Mouse (Mus musculus) heart, postnatal 4 days (tissue): ENCODE results near the gene Tusc2. TPM values are rescaled to one million over a fixed set of nuclear protein-coding genes. Genes with fewer than 3 reads are reported as not detected.
"Not testable (repeated sequence)": the region's sequence is repeated elsewhere in the genome, so short reads cannot be mapped to it uniquely, and the experiment has no call there.

Experiments
- DNase-seq: peaks from one replicate; pipeline ENCODE4 v3.0.0; 2021
- total RNA-seq, 2 experiments: library from RNA; stranded (reverse); gene quantifications; 2 replicates each; pipeline ENCODE4 v1.2.3; 2021

Gene Tusc2
- total RNA-seq, 2 experiments from 2014 or later, result 22.3 to 24.0 TPM

DNA sequence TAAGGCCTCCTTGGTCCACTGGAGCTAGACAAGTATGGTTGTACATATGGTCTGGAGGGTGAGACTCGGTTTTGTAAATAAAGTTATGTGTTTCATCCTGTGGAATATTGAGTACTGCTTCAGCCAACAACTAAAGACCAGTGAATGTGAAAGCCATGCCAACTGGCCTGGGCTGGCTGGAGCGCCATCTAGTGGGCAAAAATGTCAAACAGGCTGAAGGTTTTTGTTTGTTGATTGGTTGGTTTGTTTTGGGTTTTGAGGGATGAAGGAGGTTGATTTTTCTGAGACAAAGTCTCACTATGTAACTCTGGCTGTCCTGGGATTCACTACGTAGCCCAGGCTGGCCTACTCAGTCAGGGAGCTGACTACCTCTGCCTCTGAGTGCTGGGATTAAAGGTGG lies 17.5 kb upstream of the Tusc2 start:
- peak; percentile 87 for DNase-seq

DNA sequence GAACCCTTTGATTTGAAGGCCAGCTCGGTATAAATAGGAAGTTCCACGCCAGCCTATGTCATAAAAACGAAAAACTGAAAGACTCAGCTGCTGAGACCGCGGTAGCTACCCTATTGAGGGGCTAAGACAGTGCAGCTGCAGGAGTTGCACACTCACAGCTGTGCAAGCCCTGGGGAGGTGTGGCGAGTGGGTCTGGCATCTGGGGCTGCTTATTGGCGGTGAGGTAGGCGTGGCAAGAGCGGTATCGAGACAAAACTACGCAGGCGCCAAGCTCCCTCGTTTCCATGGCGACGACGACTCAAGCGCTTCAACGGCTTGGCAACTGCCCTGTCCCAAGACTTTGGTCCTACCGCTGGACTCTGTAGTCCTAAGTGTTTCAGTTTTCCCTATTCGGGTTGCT lies 16.0 kb upstream of the Tusc2 start, which contains the start of gene Zmynd10:
Gene Zmynd10 (plus strand): TSS at position 273 of the 400 bp plus-strand sequence.
- peak; percentile 92 for DNase-seq

DNA sequence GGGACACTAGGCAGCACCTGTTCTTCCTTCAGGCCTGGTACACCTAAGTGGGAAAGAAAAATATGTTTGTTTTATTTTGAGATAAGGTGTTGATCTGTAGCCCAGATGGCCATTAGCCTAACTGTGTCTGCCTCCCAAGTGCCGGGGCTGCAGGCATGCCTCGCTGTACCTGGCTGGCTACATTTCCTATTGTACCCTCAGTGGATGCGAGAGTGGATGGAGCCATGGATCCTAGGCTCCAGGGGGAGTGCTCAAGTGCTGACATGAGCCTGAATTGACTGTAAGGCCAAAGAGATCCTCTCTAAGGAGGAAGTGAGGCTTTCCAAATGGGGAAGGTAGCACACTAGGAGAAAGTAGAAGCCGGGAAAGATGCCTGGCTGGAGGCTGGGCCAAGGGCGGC lies 15.1 kb upstream of the Tusc2 start:
- DNase-seq, result no peak

DNA sequence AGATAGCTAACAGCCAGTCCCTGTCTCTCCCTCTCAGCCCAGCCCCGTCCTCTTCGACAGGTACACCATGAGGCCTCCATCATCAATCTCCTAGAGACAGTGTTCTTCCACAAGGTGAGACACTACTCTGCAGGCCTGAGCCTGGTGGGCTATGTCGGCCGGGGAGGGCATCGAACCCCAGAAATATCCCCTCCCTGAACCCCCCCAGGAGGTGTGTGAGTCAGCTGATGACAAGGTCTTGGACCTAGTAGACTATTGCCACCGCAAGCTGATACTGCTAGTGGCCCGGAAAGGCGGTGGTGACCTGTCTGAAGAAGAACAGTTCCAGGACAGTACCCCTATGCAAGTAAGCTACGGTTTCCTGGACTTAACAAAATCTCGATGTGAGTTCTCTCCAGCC lies 14.2 kb upstream of the Tusc2 start:
- DNase-seq, result no peak

DNA sequence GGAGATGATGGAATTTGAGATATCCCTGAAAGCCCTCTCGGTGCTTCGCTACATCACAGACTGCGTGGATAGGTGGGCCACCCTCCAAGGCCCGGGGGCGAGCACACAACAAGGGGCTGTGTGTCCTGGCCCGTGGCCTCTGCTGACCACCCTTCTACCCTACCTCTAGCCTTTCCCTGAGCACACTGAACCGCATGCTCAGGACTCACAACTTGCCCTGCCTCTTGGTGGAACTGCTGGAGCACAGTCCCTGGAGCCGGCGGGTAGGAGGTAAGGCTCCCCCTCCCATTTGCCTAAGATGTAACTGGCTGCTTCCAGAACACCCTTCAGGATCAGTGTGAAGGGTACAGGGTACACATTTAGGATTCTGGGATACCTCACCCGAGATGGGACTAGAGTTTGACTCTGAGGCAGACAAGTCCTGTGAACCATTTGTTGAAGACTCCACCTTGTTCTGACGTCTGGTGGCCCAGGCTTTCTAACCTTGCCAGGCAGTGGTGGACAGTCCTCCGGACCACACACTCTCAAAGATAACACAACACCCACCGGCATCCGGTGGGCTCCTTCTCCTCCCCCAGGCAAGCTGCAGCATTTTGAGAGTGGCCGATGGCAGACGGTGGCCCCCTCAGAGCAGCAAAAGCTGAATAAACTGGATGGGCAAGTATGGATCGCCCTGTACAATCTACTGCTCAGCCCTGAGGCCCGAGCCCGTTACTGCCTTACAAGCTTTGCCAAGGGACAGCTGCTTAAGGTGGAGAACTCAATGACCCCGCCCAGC lies 13.6 kb upstream of the Tusc2 start:
- no peak for DNase-seq

DNA sequence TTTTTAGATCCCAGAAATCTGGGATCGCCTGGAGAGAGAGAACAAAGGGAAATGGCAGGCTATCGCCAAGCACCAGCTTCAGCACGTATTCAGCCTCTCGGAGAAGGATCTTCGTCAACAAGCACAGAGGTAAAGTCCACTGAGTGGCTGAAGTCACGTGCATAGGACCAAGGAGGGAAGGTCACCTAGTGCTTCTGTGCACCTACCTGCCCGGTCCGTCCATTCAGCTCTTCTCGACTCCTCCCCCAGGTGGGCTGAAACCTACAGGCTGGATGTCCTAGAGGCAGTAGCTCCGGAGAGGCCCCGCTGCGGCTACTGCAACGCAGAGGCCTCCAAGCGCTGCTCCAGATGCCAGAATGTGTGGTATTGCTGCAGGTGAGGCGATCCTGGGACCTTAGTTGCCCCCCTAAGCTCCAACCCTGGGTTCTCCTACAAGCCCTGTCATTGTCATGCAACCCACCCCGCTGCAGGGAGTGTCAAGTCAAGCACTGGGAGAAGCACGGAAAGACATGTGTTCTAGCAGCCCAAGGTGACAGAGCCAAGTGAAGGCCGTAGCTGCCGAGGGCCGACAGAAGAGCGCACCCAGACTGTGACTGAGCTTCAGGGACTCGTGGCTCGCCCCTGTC lies 12.5 kb upstream of the Tusc2 start:
- no peak for DNase-seq

DNA sequence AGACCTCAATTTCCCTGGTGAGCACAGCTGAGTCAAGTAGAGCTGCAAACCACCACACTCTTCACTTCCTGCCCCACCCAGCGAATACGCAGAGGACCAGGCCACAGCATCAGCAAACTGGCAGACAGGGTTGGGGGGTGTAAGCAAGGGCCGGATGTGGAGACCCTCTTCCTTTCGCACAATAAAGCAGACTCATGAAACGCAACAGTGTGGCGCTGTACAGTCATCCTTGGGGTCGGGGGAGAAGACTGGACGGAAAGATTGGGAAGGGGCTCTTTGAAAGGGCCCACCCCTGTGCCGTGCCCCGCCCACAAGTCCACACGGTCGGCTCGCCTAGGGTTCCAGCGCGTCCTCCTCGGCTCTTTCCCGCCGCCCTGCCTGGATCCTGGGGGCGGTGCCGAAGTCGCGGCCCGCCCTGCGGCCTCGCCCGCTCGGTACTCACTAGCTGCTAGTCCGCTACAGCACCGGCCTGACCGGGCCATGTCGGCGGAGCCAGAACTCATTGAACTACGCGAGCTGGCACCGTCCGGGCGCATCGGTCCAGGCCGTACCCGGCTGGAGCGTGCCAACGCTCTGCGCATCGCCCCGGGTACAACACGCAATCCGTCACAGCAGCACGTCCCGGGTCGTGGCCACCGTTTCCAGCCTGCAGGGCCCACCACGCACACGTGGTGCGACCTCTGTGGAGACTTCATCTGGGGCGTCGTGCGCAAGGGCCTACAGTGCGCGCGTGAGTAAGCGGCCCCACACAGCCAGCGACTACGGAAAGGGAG lies 11.8 kb upstream of the Tusc2 start, which contains the start of gene Rassf1:
Gene Rassf1 (plus strand): TSS at position 439 of the 773 bp plus-strand sequence.
- peak; percentile 74 for DNase-seq

DNA sequence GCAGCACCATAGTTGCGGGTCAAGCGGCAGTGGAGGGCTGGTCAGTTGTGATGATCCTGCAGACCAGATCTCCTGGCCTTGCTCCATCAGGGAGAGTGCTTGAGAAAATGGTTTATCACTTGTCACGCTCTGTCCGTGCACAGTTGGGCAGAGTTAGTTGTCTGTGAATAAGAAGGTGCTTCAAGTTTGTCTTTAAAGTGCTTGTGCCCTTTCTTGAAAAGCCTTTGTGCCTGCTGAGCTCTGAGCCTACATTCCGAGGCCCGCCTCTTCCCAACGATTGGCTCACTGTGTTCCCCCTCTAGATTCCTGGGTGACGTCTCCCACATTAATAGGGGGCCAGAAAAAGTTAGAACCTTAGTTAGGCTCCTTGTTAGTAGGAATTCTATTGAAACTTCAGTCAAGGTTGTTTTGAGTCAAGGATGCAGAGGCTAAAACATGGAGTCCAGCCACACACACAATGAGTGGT lies 11.1 kb upstream of the Tusc2 start:
- DNase-seq, result no peak

DNA sequence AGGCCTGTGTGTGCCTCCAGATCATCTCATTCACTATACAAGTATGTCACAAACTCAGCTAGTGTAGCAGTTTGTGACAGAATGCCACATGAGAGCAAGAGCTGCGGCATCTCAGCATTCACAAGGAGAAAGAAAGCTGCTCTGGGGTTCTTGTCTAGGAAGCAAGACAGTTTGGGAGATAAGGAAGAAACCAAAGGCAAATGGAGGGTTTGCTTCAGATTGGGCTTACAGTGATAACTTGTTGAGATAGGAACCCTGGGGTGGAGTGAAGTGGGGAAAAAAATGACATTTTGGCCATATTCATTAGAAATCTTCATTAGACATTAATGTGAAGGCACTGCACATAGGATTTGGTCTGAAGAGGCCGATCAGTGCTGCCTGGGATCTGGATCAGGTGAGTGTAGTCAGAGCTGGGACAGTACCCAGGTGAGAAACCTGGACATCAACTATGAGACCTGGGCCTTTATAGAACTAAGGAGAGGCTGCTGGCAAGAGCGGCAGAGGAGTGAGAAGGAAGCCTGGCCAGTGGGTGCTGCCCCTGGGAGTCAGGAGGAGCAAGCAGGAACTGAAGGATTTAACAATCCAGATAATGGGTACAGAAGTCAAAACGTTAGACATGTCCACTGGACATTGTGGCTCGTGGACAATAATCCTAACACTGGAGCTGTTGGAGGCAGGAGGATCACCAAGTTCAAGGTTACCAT lies 10.2 kb upstream of the Tusc2 start:
- DNase-seq, result no peak

DNA sequence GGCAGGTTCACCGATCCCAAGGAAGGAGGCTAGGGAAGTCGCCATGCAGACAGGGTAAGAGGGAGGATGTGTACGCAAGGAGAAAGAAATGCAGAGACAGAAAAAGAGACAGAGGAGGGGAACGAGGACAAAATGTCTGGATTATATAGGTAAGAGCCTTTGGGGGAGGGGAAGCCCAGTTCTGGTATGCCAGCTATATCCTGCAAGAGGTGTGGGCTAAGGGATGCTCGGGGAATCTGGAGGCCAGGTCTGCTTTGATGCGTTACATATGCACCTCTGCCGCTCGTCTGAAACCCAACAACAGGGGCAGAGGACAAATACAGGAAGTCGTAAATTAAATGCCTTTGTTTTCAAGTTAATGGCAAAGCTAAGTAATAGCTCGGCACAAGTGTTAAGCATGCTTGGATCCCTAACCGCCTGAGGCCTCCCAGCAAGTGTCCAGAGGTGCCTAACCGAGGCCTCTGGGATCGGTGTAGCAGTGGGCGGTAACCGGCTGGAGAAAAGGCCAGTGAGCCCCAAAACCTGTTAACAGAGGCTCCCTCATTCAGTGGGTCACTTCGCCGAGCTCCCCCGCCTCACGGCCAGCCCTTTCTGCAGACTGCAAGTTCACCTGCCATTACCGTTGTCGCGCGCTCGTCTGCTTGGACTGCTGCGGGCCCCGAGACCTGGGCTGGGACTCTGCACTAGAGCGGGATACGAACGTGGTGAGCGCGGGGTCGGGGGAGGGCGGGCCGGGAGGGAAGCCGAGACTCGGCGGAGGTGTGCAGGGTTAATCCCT lies 9.3 kb upstream of the Tusc2 start:
- DNase-seq, result peak; percentile 52

DNA sequence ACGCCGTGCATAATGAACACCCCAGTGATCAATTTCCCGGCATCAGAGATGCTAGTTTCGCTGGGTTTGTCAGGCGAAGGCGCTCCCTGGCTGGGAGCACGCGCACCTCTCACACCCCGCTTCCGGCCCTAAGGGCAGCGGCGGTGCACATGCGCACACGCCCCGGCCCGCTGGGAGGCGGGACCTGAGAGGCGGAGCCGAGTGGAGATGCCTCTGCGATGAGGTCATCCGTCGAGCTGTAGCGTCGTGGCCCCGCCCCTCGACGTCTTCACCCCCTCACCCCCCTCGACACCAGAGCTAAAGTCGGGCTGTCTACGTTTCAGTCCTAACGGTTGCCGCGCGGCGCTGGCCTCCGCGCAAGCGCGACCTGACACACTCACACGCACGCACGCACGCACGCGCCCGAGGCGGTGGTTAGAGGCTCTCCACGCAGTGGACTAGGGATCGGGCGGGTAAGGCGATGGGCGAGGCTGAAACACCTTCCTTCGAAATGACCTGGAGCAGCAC lies 8.7 kb upstream of the Tusc2 start:
- DNase-seq, result peak; percentile 95

DNA sequence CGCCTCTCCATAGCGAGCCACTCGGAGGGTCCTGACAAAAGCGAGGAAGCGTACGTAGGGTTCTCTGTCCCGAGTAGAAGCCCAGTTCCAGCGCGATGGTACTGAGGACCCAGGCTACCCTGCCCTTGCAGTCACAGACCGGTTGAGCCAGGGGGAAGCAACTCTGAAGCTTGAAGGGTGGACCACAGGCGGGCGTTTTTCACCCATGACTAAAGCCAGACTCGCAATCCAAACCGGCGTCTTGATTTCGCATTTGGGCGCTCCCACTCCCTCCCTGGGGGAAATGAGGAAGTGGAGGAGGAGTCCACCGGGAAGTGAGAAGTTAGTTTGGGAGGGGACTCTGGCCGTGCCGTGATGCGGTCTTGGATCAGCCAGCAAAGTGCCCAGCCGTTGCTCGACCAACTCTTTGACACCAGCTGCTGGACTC lies 8.0 kb upstream of the Tusc2 start:
- peak; percentile 81 for DNase-seq

DNA sequence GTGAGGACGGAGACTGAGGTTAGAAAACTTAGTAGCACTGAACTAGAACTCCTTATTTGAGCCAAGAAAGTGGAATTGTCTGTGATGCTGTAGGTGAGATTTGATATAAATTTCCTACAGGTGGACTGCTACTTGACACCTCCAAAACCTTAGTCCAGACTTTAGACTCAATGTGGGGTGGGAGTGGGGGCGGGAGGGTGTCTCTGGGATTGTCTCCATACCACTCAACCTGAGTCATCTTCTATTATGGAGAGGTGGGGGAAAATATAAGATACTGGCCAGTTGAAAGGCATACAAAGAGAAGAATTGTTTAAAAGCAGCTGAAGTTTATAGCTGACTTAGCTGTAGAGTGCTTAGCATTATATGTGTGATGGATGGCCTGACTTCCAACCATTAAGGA lies 7.4 kb upstream of the Tusc2 start:
- DNase-seq, result no peak

DNA sequence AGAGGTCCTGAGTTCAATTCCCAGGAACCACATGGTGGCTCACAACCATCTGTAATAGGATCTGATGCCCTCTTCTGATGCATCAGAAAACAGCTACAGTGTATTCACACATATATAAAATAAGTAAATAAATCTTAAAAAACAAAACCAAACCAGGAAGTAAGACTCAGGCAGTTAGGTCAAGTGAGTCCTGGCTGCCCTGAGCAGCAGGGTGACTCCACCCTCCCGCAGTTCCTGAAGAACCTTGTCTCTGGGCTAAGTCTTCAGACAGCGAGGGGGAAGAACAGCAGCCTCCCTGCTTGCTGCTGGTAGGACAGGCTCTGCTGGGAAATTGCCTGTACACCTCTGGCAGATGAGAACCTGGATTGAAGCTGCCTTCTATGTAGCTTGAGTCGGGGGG lies 6.7 kb upstream of the Tusc2 start:
- no peak for DNase-seq

DNA sequence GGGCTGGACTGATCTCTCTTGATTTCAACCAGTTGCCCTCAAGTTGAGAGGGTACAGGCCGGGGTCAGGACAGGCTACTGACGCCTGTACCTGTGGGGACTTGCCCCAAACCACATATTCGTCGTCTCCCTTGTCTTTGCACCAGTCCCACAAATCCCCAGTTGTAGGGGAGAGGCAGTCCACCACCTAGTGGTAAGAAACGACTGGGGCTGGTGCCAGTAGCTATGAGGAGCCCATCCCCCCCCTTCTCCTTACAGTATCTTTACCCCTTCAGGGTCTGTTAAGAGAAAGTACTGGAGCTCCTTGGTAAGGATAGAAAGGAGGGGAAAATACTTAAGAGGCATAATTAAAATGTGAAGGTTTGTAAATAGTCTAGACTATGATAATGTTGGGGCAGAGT lies 2.5 kb downstream of the Tusc2 start:
- not testable (repeated sequence) for DNase-seq

DNA sequence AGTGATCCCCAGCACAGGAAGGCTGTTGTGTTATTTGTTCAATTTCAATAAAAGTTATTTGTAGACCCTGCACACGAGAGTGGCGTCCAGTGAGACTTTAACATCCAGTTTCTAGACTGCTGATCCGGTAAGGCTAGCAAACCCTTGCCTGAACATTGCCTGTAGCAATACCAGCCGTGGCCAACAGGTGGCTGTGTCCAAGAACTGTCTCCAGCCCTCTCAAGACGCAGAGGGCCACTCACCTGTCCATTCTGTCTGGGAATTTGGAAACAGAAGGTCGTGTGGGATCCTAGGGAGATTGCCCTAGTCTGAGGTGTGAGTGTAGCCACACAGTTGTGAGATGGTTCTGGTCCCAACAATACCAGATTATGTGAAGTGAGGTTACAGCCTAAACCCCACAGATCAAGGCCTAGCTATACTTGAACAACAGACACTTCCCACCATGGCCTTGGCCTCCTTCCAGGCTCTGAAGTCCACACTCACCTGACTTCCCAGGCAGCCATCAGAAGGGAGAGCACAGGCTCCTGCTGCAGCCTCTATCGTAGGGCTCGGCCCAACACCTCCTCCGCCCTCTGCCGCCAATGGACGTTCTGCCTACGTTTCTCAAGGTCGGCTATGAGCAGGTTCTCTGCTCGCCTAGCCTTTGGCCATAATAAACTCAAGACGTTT lies 3.1 kb downstream of the Tusc2 start:
- DNase-seq, result peak; percentile 92

DNA sequence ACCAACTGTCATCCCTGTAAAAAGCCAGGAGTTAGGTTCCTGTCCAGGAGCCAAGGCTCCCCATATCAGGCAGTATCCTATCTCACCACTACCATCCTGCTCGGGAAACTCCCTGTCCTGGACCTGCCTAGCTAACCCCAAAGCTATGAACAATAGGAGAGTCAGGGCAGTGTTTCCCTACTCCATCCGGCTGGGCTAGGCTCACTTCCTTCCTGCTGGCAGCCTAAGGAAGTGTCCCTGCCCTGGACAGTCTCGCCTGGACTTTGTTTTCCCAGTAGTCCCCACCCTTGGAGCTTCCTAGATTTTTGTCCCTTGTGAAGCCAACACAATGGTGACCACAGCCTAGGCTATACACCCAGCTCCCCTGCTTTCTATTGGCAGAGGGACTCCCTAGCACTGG lies 3.8 kb downstream of the Tusc2 start:
- DNase-seq, result peak; percentile 60

DNA sequence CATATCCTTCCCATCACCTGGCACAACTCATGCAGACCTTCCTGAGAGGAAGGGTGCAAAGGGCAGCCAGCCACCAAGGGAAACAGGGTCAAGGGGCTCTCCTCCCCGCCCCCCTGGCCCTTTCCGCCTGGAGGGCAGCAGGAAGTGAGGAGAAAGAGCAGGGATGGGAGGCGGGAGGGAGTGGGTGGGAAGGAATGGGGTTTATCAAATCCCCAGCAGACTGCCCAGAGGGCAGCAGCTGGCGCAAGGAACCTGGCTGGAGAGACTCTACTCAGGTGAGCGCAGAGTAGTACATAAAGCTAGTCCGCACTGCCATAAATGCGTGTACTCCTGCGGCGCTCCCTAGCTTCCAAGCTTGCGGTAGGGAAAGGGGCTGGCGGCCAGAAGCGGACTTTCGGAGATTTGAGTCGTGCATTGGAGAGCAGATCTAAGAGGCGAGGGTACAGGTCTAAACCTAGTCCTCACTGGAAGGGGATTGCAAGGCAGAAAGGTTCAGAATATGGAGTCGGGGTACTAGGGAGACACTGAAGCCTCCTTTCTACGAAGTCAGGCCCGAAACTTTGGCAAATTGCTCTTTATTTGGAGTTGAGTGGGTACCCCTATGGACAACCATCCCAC lies 4.8 kb downstream of the Tusc2 start, which contains the start of gene Hyal2:
Gene Hyal2 (plus strand): TSS at position 244 of the 618 bp plus-strand sequence.
- DNase-seq, result peak; percentile 42

DNA sequence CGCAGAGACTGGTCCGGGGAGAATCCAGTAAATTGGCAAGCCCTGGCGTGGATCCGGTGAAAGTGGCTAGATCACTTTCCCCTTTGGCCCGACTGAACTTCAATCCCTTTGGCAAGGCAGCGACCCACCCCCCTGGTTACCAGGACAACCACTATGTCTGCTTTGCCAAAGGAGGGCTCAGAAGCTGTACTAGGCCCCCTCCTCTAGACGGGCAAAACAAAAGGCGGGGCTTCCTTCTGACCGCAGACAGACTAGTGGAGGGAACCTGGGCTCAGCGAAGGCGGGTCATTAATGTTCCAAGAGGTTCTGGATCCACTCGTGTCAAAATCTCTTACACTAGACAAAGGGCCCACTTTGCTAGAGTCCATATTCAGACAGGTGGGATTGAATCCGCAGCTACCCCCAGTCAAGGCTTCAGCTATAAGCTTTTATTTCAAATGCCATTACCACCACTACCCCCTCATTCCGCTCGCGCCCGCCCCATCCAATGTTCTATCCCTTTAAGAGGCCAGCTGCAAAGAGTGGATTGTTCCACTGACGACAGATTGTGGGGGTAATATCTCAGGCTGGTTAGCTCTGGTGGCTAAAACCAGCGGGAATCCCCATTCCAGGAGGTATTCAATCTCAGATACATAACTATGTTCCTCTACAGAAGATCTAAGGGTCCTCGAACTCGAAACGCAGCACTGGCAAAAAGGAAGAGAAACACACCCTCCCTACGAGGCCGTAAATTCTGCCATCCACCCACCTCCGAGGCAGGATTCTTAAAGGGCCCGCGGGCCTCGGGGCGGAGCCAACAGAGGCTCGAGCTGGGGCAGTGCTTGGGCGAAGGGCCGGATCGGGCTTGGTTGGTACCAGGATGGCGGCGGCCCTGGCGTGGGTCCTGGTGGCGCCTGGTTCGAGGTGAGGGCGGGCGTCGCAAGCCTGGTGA lies 5.5 kb downstream of the Tusc2 start:
- DNase-seq, result peak; percentile 88
